ENCODE assay signal across 19 mouse cellular contexts in genomic region chr14:26887244-26887643, GRCm38 (mm10). TPM values are rescaled to one million over a fixed set of nuclear protein-coding genes. Genes with fewer than 3 reads are reported as not detected.
A peak's percentile ranks its signal among the peaks of the same experiment; 100 is the strongest.
DNase-seq lines count a peak whose midpoint lies in the region; ATAC-seq and TF ChIP-seq lines count a peak whose summit lies in the region.
"Had no signal": no experiment of that assay in that cellular context is flagged by ENCODE, and none has a peak within 500 bp of the region (broad histone marks: within the 10 kb centered on the region; RNA-seq: fewer than 3 reads in every experiment).

No protein-coding gene starts in this region.

- no peaks in the 10 kb centered on the region for H3K27me3 ChIP-seq in kidney, embryonic 15.5 days
- no peaks in the 10 kb centered on the region for H3K27me3 ChIP-seq in lung, embryonic 15.5 days
- no peaks in the 10 kb centered on the region for H3K27me3 ChIP-seq in intestine, embryonic 16.5 days (replicated peaks; ENCODE audit: control insufficient read depth, insufficient read depth, low read length)
- H3K27me3 ChIP-seq: CH12.LX; forebrain, embryonic 13.5 days; heart, embryonic 12.5 days had no signal

- H3K9ac ChIP-seq in kidney, embryonic 15.5 days, result no peak overlapping the region
- H3K9ac ChIP-seq in lung, embryonic 15.5 days, result no peak overlapping the region
- H3K9ac ChIP-seq in intestine, embryonic 16.5 days (ENCODE audit: low read depth, low read length), result no peak overlapping the region
- H3K9ac ChIP-seq: forebrain, embryonic 13.5 days; forebrain, postnatal 0 days; heart, embryonic 12.5 days had no signal

- WGBS in kidney, embryonic 15.5 days, result 77% methylated on average over 3 of the region's 3 CpGs
- WGBS in lung, embryonic 15.5 days, result 37% methylated on average over 3 of the region's 3 CpGs
- WGBS in intestine, embryonic 16.5 days, result 43% methylated on average over 3 of the region's 3 CpGs

- no peak overlapping the region for H3K4me3 ChIP-seq in kidney, embryonic 15.5 days (replicated peaks)
- no peak overlapping the region for H3K4me3 ChIP-seq in lung, embryonic 15.5 days
- H3K4me3 ChIP-seq in intestine, embryonic 16.5 days (ENCODE audit: low read length), result no peak overlapping the region
- H3K4me3 ChIP-seq: embryonic facial prominence, embryonic 10.5 days; forebrain, embryonic 13.5 days; heart, embryonic 12.5 days had no signal

- TF ChIP-seq CTCF in brain, embryonic 14.5 days (IDR thresholded peaks at IDR 0.05; ENCODE audit: borderline replicate concordance, extremely low read depth, insufficient read depth, insufficient read length), result no peak

- TF ChIP-seq POLR2A in brain, embryonic 14.5 days (IDR thresholded peaks at IDR 0.05; ENCODE audit: borderline replicate concordance, extremely low read depth, insufficient read depth, insufficient read length, poor library complexity, severe bottlenecking), result no peak

- ATAC-seq in kidney, embryonic 15.5 days (replicated peaks; ENCODE audit: low FRiP score), result no peak
- peak; percentile 31; the same call in 1 of the 2 replicates for ATAC-seq in lung, embryonic 15.5 days (ENCODE audit: borderline replicate concordance, extremely low read depth, low FRiP score, low TSS enrichment)
- ATAC-seq in intestine, embryonic 16.5 days, result peak; percentile 100
- ATAC-seq: activated CD4-positive, CD25-positive, alpha-beta regulatory T cell, adult 4 months; forebrain, embryonic 13.5 days; forebrain, postnatal 0 days; Patski had no signal

- H3K4me1 ChIP-seq in kidney, embryonic 15.5 days, result no peaks in the 10 kb centered on the region
- H3K4me1 ChIP-seq in lung, embryonic 15.5 days, result no peaks in the 10 kb centered on the region
- H3K4me1 ChIP-seq in intestine, embryonic 16.5 days (ENCODE audit: control insufficient read depth, insufficient read depth, low read length), result no peaks in the 10 kb centered on the region
- H3K4me1 ChIP-seq: embryonic facial prominence, embryonic 10.5 days; forebrain, embryonic 13.5 days; heart, embryonic 12.5 days had no signal

- H3K9me3 ChIP-seq in kidney, embryonic 15.5 days (replicated peaks), result no peaks in the 10 kb centered on the region
- no peaks in the 10 kb centered on the region for H3K9me3 ChIP-seq in lung, embryonic 15.5 days
- no peaks in the 10 kb centered on the region for H3K9me3 ChIP-seq in intestine, embryonic 16.5 days (ENCODE audit: control insufficient read depth, low read length)
- H3K9me3 ChIP-seq: embryonic facial prominence, embryonic 10.5 days; forebrain, embryonic 13.5 days; heart, embryonic 12.5 days had no signal

- no peaks in the 10 kb centered on the region for H3K36me3 ChIP-seq in kidney, embryonic 15.5 days
- no peaks in the 10 kb centered on the region for H3K36me3 ChIP-seq in lung, embryonic 15.5 days
- no peaks in the 10 kb centered on the region for H3K36me3 ChIP-seq in intestine, embryonic 16.5 days (ENCODE audit: control insufficient read depth, insufficient read depth, low read length)
- H3K36me3 ChIP-seq: embryonic facial prominence, embryonic 10.5 days; heart, embryonic 12.5 days had no signal

- peak; percentile 33 for DNase-seq in kidney, adult 9 months
- DNase-seq in lung, postnatal 25 days (ENCODE audit: low spot score), result no peak
- DNase-seq in brain, embryonic 14.5 days (ENCODE audit: low read depth), result peak; percentile 20
- no peak for DNase-seq in layer of hippocampus, postnatal 10 days (ENCODE audit: low spot score in 2 of 2)
- DNase-seq: adrenal gland, postnatal 14 days; cerebellum, adult 2 months; forebrain, postnatal 0 days; gastrocnemius, postnatal 14 days; heart, postnatal 36 days had no signal

- no peak overlapping the region for H3K27ac ChIP-seq in kidney, embryonic 15.5 days
- no peak overlapping the region for H3K27ac ChIP-seq in lung, embryonic 15.5 days
- no peak overlapping the region for H3K27ac ChIP-seq in intestine, embryonic 16.5 days (ENCODE audit: low read length)
- H3K27ac ChIP-seq: embryonic facial prominence, embryonic 10.5 days; forebrain, embryonic 13.5 days had no signal

- H3K4me2 ChIP-seq in kidney, embryonic 15.5 days, result no peak overlapping the region
- H3K4me2 ChIP-seq in lung, embryonic 15.5 days, result no peak overlapping the region
- H3K4me2 ChIP-seq in intestine, embryonic 16.5 days (ENCODE audit: low read depth, low read length), result no peak overlapping the region
- H3K4me2 ChIP-seq: forebrain, embryonic 13.5 days; heart, embryonic 12.5 days had no signal

RNA-seq across cellular contexts. Expression of gene Asb14, which starts 7.1 kb away (rescaled TPM):
- polyA plus RNA-seq in kidney, embryonic 15.5 days (2015; fragmentation: Nextera tagmentation; extraction: Ambion mirVana), result 0.12 TPM in 1 of 2 replicates, not detected in the other
- 0.17 TPM in 1 of 2 replicates, not detected in the other for polyA plus RNA-seq in lung, embryonic 15.5 days (2015; fragmentation: Nextera tagmentation; extraction: Ambion mirVana)
- not detected in 2 replicates for polyA plus RNA-seq in brain, embryonic 14.5 days (2012; rRNA removed)
- not detected in 2 replicates for polyA plus RNA-seq in intestine, embryonic 16.5 days (2015; fragmentation: Nextera tagmentation; extraction: Ambion mirVana)
- total RNA-seq in layer of hippocampus, postnatal 10 days (2021), result under 1 TPM; 0.31 to 0.37 TPM
- total RNA-seq: adrenal gland, adult 18-20 months; adrenal gland, postnatal 14 days; CH12.LX had no signal
- polyA plus RNA-seq: embryonic facial prominence, embryonic 10.5 days; forebrain, embryonic 13.5 days had no signal

Comparison
In these comparisons a context has a peak if more than half of its experiments do, and no peak if none do; other contexts are left out.
1. DNase-seq: peak in kidney, adult 9 months (single experiment) and brain, embryonic 14.5 days (single experiment); none in lung, postnatal 25 days (single experiment) and layer of hippocampus, postnatal 10 days (0 of 2).